Mouse (Mus musculus) spleen, postnatal 14 days (tissue): ENCODE results near the gene Myh15.
A peak's percentile ranks its signal among the peaks of the same experiment; 100 is the strongest.
"Not testable (repeated sequence)": the region's sequence is repeated elsewhere in the genome, so short reads cannot be mapped to it uniquely, and the experiment has no call there.

ENCODE experiments used
- DNase-seq, 2 experiments: peaks; one replicate each; pipeline ENCODE4 v3.0.0; 2021 to 2022; ENCODE audit warnings: low spot score in 2 of 2

The Myh15 gene

DNA sequence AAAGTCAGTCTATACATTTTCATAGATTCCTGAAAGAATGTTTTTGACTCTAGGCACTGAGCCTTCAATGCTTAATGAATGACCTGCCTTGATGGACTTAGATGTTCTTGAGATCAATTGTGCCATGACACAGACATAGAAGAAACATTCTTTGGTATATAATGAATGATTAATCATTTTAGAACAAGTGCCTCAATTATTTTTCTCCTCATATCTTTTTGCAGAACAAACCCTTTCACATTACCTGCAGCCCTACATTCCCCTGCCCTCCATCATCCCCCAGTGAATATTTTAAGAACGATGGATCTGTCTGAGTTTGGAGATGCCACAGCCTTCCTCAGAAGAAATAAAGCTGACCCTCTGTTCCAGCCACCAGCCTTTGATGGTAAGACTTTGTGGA lies at the start of gene Myh15:
Gene Myh15, plus strand, starts transcription at position 301 of the 400 bp plus-strand sequence.
- DNase-seq, result no peak

DNA sequence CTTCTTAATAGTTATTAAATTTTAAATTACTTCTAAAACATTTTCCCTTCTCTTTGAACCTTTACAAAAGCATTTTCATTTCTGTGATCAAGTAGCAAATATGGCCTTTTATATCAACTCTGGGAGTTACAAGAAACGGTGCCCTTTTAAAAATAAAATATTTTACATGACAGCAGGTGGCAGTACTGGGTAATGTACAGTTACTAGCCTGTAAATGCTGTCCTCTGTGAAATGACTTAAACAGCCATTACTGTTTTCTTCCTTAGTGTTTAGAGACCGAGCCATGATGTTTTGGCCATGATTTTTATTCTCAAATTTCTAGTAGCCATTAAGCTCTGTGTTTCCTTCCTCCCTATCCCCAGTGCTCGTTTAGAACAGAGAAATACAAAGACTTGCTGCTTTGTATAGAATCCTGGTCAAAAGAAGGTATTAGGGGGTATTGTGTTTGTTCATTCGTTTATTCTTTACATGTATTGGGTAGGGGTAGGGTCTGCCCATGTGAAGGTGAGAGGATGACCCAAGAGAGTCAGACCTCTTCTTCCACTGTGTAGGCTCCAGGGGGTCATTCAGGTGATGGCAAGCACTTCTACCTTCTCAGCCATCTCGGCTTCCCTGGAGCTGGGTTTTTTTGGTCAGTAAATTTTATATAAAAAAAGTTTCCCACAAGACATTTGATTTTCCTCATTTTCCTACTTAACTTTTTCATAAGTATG lies 40.5 kb upstream of the Myh15 start:
- DNase-seq, result no peak

DNA sequence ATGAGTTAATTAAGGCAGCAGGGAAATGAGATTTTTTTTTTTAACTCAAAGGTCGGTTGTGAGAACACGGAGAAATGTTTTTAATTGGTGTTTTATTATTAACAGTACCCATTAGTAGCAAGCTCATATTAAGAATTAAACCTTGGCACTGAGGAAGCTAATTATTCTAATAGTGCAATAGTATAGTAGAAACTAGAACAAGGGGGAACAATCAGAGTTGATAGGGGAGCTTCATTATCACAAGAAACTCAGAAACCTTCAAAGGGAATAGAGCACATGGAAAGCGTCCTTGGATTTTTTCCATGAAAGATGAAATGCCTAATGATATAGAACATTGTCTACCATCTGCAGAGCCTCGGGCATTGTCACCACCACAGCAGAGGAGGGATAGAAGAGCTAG lies 21.4 kb upstream of the Myh15 start:
- no peak for DNase-seq

DNA sequence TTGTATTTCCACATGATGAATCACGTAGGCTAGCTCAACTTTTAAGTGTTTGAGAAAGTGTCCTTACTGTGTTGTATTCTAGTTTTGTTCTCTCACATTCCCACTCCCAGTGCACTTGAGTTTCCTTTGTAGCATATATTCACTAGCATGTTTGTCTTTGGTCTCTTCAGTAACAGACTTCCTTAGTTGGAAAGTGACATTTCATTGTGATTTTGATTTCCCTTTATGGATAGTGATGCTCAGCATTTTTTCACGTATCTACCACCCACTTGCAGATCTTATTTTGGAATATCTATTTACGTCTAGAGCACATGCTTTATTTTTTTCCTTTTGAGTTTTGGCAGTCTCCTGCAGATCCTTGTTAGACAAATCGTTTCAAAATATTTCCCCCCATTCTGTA lies 19.5 kb upstream of the Myh15 start:
- DNase-seq, result no peak

DNA sequence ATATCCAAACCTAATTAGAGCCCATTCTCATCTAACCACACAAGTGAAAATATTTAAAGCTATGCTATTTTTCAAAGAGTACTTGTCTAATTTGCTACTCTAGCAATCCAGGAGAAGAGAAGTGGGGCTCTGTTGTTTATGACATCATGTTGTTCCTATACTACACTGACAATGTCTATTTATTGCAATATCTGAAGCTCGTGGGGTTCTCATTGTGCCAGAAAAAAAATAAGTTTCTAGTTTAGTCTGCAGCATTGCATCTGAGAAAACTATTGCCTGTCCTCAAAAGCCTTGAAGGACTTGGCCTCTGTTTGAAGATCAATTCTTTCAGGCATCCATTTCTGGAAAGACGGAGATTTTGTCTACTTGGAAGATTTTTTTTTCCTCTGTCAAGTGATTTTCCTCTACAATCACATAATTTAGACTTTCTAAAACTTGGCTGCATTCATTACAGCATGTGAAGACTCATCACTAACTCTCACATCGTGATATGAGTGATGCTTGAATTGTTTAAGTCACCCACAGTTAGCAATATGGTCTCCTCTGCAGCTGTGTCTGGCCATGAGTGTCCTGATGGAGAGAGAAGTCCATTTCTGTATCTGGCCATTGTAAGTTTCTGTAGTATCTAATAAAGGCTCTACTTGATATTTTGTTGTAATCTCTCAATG lies 16.6 kb upstream of the Myh15 start:
- no peak for DNase-seq

DNA sequence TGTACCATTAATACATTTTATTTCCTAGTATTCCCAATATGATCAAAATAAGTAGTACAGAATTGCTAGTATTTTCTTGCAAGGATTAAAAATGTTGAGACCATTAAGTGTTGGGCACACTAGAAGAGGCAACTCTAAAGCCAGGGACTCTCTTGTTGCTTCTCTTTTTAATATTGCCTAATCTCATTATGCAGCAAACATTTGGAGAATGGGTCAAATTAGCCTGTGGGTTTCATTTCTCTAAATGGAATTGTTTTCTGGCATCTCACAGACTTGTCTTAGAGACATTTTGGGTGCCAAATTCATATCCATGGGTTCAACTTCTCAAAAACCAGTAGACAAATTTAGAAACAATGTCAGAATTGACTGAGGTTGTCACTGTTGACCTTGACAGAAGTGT lies 8.1 kb upstream of the Myh15 start:
- no peak for DNase-seq

DNA sequence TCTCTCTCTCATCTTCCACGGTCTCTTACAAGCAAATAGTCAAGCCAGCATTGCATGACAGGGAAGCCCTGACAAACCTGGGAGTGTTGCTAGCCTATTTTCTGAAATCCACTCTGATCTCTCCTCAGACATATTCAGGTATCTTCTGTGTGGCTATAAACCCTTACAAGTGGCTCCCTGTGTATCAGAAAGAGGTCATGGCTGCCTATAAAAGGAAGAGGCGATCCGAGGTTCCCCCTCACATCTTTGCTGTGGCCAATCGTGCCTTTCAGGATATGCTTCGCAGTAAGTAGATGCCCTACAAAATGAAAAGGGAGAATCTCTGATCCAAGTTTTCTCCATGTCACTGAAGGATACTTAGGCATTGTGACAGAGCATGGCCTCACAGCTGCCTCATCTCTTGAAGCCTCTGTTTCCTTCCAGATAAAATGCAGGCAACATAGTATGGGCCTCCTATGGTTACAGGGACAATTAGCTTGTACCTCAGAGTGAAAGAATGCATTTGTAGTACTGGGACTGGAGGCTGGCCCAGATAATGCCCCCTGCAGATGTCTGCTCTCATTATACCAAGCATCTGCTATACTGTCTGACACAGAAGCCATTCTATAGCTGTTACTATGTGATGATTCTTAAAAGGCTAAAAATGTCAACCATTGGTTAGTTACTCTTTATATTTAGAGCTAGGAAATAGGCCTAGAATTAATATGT lies 12.1 kb downstream of the Myh15 start:
- no peak for DNase-seq

DNA sequence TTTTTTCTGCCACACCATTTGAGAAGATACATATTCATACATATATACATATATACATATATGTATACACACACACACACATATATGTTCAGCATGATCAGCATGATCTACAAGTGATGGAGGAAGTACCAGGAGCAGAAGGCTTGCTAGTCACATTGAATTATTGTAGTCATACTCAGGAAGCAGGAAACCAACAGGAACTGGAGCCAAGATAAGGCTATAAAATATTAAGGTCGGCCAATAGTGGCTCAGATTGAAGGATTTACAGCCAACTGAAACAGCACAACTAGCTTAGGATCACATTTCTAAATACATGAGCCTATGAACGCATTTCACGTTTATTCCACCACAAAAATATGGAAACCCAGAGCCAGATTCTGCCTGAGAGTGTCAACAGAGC lies 14.0 kb downstream of the Myh15 start:
- DNase-seq, result no peak

DNA sequence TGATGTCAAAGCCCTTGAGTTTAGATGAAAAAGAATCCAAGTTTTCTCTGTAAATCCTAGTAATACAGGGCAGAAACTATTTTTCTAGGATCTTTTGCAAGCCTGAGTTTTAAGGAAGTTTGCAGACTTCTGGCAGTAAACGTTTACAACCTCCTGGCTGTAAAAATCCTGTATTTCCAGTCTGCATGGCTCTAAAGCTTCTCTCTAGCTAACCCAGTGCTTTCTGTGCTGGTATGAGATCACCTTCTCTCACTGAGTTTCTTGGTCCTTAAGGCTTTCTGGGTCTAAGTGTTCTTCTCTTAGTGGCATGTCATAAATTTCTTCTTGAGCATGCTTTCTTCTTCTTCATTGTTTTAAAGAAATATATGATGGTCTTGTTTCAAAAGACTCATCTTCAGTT lies 70.7 kb downstream of the Myh15 start:
- no peak for DNase-seq

DNA sequence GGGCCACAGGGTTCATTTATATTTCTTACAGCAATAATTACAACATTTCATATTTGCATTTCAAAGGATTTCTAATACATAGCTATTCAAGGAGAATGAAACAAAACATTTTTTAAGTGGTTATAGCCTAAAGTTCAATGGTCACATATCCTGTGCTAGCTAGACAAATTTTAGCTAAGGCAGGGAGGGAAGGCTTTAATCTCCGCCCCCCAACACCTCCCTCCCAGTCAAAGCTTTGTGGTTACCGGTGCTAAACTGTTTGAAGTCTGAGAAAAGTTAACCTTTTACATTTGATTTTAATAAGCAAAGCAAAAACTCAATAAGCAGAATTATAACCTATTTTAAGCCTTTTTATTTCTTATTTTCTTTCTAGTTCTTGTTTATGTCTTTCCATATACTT lies 98.9 kb downstream of the Myh15 start:
- DNase-seq, result no peak

DNA sequence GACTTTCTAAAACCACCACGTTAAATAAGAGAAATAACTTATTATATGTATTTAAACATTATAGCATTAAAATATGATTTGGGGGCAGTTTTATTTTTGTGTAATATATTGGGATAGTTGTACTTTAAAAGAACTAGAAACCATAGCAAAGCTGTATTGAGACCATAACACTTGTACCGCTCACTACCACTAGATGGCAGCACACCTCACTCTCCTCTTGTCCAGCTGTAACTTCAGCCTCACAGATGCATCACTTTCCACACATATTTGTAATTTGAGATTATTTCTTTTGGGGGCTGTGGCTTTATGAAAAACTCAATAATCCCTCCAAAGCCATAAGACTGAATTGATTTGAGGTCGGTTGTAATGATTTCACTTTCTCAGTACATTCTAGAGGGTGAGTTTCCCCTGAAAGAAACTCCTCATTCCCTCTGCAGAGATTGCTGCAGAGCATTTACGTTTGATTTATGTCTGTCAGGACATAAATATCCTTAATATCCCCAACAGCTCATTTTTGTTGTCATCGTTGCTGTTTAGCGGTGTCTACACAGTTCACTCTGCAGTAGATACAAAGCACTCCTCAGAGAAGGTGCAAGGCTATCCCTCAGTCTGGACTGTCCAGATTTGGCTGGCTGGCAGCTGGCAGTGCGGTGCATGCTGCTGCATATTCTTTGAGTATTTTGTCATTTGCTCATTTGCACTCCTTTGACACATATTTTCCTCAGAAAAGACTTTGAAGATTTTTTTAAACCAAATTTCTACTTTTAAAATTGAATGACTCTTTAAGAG lies 107.3 kb downstream of the Myh15 start:
- DNase-seq, result peak in 1 of 2 experiments; percentile 29

DNA sequence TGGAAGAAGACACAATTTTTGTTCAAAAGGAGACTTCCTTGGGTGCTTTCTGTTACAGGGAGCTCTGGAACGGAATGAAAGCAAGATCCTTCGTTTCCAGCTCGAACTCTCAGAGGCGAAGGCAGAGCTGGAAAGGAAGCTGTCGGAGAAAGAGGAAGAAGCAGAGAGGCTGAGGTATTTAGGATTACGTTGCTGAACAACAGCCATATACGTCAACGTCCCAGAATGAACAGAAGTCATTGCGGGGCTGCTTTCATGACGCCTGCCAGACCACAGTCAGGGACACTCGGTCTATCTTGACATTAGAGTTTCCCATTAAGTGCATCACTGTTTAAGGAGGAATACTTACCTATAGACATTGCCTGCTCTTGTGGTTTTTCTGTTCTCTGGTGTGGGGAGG lies 108.4 kb downstream of the Myh15 start:
- no peak for DNase-seq

DNA sequence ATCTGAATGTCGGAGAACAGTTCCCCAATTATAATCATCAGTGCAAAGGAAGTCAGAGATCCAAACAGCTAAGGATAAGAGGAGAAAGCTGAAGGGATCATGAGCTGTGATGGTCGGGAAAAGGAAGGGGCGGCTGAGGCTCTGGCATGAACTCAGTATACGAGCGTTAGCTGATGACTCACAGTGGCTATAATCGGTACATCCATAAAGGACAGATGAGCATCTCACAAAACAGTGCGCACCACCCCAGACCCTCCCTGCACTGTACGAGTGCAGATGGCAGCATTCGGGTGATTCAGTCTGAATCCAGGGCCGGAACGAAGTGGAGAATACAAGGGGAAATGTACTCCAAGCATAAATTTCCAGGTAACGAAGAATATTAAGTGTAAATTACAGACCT lies 110.0 kb downstream of the Myh15 start:
- no peak for DNase-seq

DNA sequence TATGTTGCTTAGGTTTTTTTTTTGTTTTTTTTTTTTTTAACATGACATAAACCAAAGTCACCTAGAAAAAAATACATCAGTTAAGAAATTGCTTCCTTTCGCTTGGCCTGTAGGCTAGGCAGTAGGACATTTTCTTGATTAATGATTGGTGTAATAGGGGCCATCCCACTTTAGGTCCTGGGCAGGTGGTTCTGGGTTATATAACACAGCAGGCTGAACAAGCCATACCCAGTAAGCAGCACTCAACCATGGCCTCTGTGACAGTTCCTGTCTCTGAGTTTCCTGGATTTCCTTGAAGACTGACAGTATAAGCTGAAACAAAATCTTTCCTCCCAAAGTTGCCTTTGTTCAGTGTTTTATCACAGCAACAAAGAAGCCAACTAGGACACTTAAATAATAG lies 117.8 kb downstream of the Myh15 start:
- DNase-seq, result no peak

DNA sequence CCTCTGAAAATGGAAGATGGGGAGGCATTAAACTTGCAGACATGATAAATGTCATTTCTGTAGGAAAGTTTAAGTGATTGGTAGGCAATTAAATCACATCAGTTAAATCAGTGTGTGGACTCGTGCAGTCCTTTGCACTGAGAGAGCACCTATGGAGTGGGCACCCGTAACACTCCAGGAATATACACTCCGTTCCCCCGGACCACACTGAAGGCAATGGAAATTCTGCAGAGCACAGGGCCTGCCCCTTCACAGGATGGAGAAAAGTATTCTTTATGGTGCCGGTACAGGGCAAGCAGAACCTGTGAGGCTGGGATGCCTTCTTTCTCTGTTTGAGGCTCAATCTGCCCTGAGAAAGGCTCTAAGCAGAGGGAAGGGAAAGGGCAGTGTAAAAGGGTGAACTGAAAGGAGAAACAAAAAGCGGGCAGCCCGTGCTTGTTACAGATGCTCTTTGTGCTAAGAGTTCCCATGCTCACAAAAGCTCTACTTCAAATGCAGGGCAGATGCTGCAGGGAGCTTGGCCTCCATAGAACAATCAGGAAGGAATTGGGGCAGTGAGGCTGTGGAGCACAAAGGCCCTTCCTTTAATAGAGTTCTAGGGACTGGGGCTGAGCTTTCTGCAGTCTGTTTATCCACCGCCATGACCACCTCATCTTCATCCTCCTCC lies 118.6 kb downstream of the Myh15 start:
- no peak for DNase-seq

DNA sequence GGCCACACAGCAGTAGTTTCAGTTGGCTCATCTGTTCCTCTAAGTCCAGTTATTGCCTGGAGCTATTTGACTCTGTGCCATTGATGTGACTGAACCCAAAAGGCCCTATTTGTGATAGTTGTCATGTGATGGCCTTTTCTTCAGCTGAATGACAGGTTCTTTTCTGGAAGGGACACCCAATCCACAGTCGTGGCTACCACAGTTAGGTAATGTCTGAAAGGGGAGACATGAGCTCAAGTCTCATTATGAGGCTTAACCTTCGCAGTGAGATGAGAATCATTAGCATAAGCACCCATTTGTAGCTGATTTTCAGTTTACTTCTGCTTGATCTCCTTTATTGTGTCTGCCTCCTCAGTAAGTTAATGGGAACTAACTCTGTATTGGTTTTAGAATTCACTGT lies 136.2 kb downstream of the Myh15 start:
- DNase-seq, result no peak

DNA sequence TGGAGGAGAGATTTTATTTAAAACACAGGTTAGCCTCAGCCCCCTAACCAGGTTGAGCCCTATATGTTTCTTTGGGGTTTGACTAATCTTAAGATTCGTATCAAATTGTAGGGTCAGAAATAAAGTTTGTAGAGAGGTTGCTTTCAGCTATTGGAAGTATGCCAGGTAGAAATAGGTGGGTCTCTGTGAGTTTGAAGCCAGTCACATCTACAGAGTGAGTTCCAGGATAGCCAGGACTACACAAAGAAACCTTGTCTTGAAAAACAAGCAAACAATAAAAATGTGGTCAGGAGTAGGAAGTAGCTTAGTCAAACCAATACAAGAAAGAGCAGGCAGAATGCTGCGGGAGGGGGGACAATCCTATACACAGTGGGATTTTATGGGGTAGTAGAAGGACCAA lies 136.7 kb downstream of the Myh15 start:
- no peak for DNase-seq

DNA sequence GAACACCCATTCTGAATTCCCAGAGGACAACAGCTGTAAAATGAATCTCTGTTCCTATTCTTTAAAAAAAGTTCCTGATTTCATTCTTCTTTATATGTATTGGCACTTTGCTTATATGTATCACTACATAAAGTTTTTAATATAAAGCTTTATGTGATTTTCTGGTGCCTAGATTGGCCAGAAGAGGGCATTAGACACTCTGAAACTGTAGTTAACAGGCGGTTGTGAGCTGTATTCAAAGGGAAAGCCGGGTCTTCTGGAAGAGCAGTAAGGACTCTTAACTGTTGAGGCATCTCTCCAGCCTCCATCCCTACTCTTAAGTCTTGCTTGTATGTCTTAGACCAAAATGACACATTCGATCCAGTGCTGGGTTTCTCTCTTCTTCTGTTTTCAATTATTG lies 139.0 kb downstream of the Myh15 start:
- DNase-seq, result no peak

DNA sequence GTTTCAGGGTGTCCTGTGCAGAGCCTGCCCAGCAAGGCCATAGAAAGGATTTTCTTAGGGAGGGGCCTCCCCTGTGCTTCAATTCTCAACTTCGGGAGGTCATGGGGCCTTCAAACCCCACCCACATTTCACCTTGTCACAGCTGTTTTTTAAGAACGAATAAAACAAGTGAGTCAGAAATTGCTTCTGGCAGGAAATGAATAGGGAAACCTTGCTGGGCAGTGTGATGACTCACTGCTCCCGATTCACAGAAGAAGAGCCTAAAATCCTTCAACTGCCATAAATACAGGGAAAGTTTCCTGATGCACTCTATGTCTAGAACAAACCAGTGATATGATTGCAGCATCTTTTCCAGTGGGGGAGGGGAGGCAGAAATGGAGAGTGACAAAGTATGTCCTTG lies 140.7 kb downstream of the Myh15 start:
- DNase-seq, result no peak

DNA sequence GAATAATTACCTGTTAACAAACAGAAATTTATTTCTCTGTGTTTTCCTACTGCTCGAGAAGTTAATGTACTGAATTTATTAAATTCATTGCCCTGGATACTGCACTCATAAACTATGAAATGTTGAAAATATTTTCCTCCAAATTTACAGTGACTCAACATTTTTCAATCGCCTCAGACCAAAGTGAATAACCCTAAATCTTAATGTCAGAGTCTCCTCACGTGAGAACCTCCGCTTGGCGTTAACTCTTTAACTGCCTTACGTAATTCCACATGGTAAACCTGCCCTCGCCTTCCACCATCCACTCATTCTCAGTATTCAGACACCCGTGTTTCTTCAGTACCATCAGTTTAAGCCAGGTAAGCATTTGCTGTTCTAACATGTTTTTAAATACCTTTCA lies 166.4 kb downstream of the Myh15 start:
- DNase-seq, result no peak

DNA sequence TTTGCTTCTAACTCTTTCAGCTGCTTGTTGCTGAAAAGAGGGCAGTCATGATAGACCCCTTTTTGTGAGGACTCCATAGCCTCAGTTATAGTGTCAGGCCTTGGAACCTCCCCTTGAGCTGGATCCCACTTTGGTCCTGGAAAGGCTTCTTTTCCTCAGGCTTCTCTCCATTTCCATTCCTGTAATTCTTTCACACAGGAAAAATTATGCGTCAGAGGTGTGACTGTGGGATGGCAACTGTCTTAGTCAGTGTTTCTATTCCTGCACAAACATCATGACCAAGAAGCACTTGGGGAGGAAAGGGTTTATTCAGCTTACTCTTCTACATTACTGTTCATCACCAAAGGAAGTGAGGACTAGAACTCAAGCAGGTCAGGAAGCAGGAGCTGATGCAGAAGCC lies 186.2 kb downstream of the Myh15 start:
- not testable (repeated sequence) for DNase-seq
